Mouse (Mus musculus) liver, postnatal 0 days (tissue): ENCODE data around the gene Snrnp25. TPM values are rescaled to one million over a fixed set of nuclear protein-coding genes. Genes with fewer than 3 reads are reported as not detected.
A peak's percentile ranks its signal among the peaks of the same experiment; 100 is the strongest.

Experiments used
- ATAC-seq: fragments of 200-750 bp; cut with Nextera tagmentation; 2 replicates; pipeline ENCODE4 v1.8.0; 2017; ENCODE audit warnings: mild to moderate bottlenecking, moderate library complexity
- DNase-seq: peaks from one replicate; pipeline ENCODE4 v3.0.0-alpha.2; 2016
- H3K27ac ChIP-seq: fragments of 300-500 bp; sonication (generic); 2 replicates; pipeline ENCODE4 v1.5.1; 2014; ENCODE audit warnings: antibody characterized with exemption, moderate library complexity, mild to moderate bottlenecking, low read depth
- H3K27me3 ChIP-seq: fragments of 300-500 bp; sonication (generic); 2 replicates; pipeline ENCODE4 v1.6.1; 2014; ENCODE audit warnings: low read length, control low read depth, mixed read lengths; ENCODE audit not compliant: insufficient read depth
- H3K36me3 ChIP-seq: fragments of 300-500 bp; sonication (generic); replicated peaks from 2 replicates; pipeline ENCODE4 v1.6.1; 2014; ENCODE audit warnings: mild to moderate bottlenecking, control low read depth, low read length, moderate library complexity, mixed read lengths; ENCODE audit not compliant: insufficient read depth
- H3K4me1 ChIP-seq: fragments of 300-500 bp; sonication (generic); 2 replicates; pipeline ENCODE4 v1.6.1; 2014; ENCODE audit warnings: antibody characterized with exemption, mild to moderate bottlenecking, control low read depth; ENCODE audit not compliant: insufficient read depth
- H3K4me2 ChIP-seq: fragments of 300-500 bp; sonication (generic); 2 replicates; pipeline ENCODE4 v1.6.1; 2014; ENCODE audit warnings: low read depth, mild to moderate bottlenecking, low read length, moderate library complexity, mixed read lengths
- H3K4me3 ChIP-seq: fragments of 300-500 bp; sonication (generic); 2 replicates; pipeline ENCODE4 v1.5.1; 2014; ENCODE audit warnings: low read depth, low read length
- H3K9ac ChIP-seq: fragments of 300-500 bp; sonication (generic); replicated peaks from 2 replicates; pipeline ENCODE4 v1.6.1; 2014; ENCODE audit warnings: mild to moderate bottlenecking, moderate library complexity
- H3K9me3 ChIP-seq: fragments of 300-500 bp; sonication (generic); 2 replicates; pipeline ENCODE4 v1.6.1; 2016; ENCODE audit warnings: mild to moderate bottlenecking, control low read depth, low read length, mixed read lengths
- CTCF ChIP-seq: sonication (generic); IDR thresholded peaks from 2 replicates; pipeline ENCODE4 v1.5.1; 2016; ENCODE audit warnings: antibody characterized with exemption, low read depth
- EP300 ChIP-seq: IDR thresholded peaks from 2 replicates; pipeline ENCODE4 v1.6.1; 2016; ENCODE audit warnings: antibody characterized with exemption, low read depth, mild to moderate bottlenecking
- WGBS: fragments of 180-500 bp; shearing (Covaris S2); extraction: QIAGEN DNeasy Blood & Tissue Kit; methylation state at CpG from one replicate; pipeline ENCODE4 v1.1.7; 2014; ENCODE audit not compliant: insufficient replicate concordance; 5-methylcytosine and 5-hydroxymethylcytosine counted together
- polyA plus RNA-seq: library from polyadenylated mRNA; unstranded; fragments of >200 nt; fragmentation: Nextera tagmentation; extraction: Ambion mirVana; gene quantifications from 2 replicates; pipeline ENCODE4 v1.2.1, GENCODE M21; 2015

Snrnp25 gene
- polyA plus RNA-seq, 1 experiment from 2014 or later, result 32.9 TPM

- H3K4me1 ChIP-seq, result no peaks in the 10 kb centered on the region
- ATAC-seq (no peak), DNase-seq (no peak)
- TF ChIP-seq EP300, result no peak
- no peak for TF ChIP-seq CTCF
- H3K9ac ChIP-seq, result no peak overlapping the region
- H3K36me3 ChIP-seq, result no peaks in the 10 kb centered on the region
- no peak overlapping the region for H3K4me3 ChIP-seq
- peaks cover 13% of the 10 kb centered on the region for H3K27me3 ChIP-seq
- no peak overlapping the region for H3K4me2 ChIP-seq
- 12% methylated on average over 9 of the region's 9 CpGs for whole genome bisulfite sequencing
- no peaks in the 10 kb centered on the region for H3K9me3 ChIP-seq
- H3K27ac ChIP-seq, result no peak overlapping the region
Measured at GRCm38 (mm10) chr11:32161500-32161899, 43.7 kb upstream of the Snrnp25 start.

GRCm38 (mm10) chr11:32161922-32162804, 43.1 kb upstream of the Snrnp25 start:
- Histone ChIP-seq H3K27ac (no peak overlapping the region), H3K9me3 (no peaks in the 10 kb centered on the region), H3K4me1 (no peaks in the 10 kb centered on the region), H3K9ac (no peak overlapping the region), H3K27me3 (peaks cover 13% of the 10 kb centered on the region), H3K4me2 (peak overlapping the region; percentile 51), H3K4me3 (no peak overlapping the region), H3K36me3 (no peaks in the 10 kb centered on the region)
- peak; percentile 53; the same call in 1 of the 2 replicates for ATAC-seq
- 14% methylated on average over 28 of the region's 28 CpGs for WGBS
- peak; percentile 76 for DNase-seq
- TF ChIP-seq EP300 (no peak), CTCF (peak; percentile 90)

- peaks cover 5% of the 10 kb centered on the region for H3K27me3 ChIP-seq
- H3K27ac ChIP-seq, result no peak overlapping the region
- H3K4me3 ChIP-seq, result no peak overlapping the region
- H3K4me1 ChIP-seq, result no peaks in the 10 kb centered on the region
- no peak overlapping the region for H3K4me2 ChIP-seq
- H3K9me3 ChIP-seq, result no peaks in the 10 kb centered on the region
- no peak overlapping the region for H3K9ac ChIP-seq
- ATAC-seq (no peak), DNase-seq (no peak)
- TF ChIP-seq CTCF, result no peak
- no peak for TF ChIP-seq EP300
- H3K36me3 ChIP-seq, result no peaks in the 10 kb centered on the region
- 63% methylated on average over 4 of the region's 4 CpGs for WGBS
Measured at GRCm38 (mm10) chr11:32166683-32167082, 38.5 kb upstream of the Snrnp25 start.

GRCm38 (mm10) chr11:32178506-32178905, 26.7 kb upstream of the Snrnp25 start:
- H3K36me3 ChIP-seq, result no peaks in the 10 kb centered on the region
- no peak overlapping the region for H3K4me3 ChIP-seq
- H3K27me3 ChIP-seq, result no peaks in the 10 kb centered on the region
- 59% methylated on average over 1 of the region's 1 CpGs for WGBS
- ATAC-seq (no peak), DNase-seq (no peak)
- no peak overlapping the region for H3K4me2 ChIP-seq
- TF ChIP-seq CTCF, result no peak
- no peak for TF ChIP-seq EP300
- H3K4me1 ChIP-seq, result no peaks in the 10 kb centered on the region
- no peak overlapping the region for H3K9ac ChIP-seq
- no peaks in the 10 kb centered on the region for H3K9me3 ChIP-seq
- no peak overlapping the region for H3K27ac ChIP-seq

GRCm38 (mm10) chr11:32181246-32181645, 24.0 kb upstream of the Snrnp25 start:
- TF ChIP-seq CTCF (no peak), EP300 (no peak)
- no peaks in the 10 kb centered on the region for H3K4me1 ChIP-seq
- H3K9ac ChIP-seq, result no peak overlapping the region
- H3K27ac ChIP-seq, result no peak overlapping the region
- H3K4me3 ChIP-seq, result no peak overlapping the region
- DNase-seq (no peak), ATAC-seq (no peak)
- WGBS, result 77% methylated on average over 4 of the region's 4 CpGs
- H3K9me3 ChIP-seq, result no peaks in the 10 kb centered on the region
- no peak overlapping the region for H3K4me2 ChIP-seq
- no peaks in the 10 kb centered on the region for H3K27me3 ChIP-seq
- H3K36me3 ChIP-seq, result no peaks in the 10 kb centered on the region

- no peaks in the 10 kb centered on the region for H3K9me3 ChIP-seq
- H3K36me3 ChIP-seq, result no peaks in the 10 kb centered on the region
- no peaks in the 10 kb centered on the region for H3K4me1 ChIP-seq
- H3K4me2 ChIP-seq, result no peak overlapping the region
- H3K27ac ChIP-seq, result no peak overlapping the region
- TF ChIP-seq EP300, result no peak
- peak; percentile 94 for TF ChIP-seq CTCF
- no peak overlapping the region for H3K4me3 ChIP-seq
- no peak overlapping the region for H3K9ac ChIP-seq
- WGBS, result 43% methylated on average over 24 of the region's 25 CpGs
- no peaks in the 10 kb centered on the region for H3K27me3 ChIP-seq
- no peak for ATAC-seq
- peak; percentile 81 for DNase-seq
Measured at GRCm38 (mm10) chr11:32181973-32182868, 23.0 kb upstream of the Snrnp25 start.
